Mouse (Mus musculus): ENCODE data around the gene Cd3d. TPM values are rescaled to one million over a fixed set of nuclear protein-coding genes. Genes with fewer than 3 reads are reported as not detected.

The Cd3d gene
- polyA plus RNA-seq, 1 experiment from 2014 or later: not detected

DNA sequence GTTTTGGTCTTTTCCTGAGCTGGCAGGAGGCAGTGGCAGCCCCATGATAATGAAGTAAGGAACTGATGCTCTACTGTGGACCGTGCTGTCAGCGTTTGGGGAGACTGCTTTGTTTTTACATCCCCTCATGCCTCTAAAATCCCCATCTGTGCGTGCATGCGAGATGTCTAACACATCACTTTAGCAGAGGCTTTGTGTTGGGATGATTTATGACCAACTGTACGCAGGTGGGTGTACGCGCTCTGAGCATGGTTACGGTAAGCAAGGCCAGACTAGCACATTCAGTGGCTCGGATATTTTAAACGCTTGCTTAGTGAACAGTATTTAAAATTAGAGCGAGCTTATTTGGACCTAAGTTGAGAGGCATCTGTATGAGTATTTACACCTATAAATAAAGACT is 36.4 kb downstream of the Cd3d start:
- Histone ChIP-seq H3K9me3 (replicated peaks; ENCODE audit: control insufficient read depth, low read length, poor library complexity, severe bottlenecking) (no peaks in the 10 kb centered on the region), H3K4me3 (ENCODE audit: low read depth, low read length) (no peak overlapping the region)

DNA sequence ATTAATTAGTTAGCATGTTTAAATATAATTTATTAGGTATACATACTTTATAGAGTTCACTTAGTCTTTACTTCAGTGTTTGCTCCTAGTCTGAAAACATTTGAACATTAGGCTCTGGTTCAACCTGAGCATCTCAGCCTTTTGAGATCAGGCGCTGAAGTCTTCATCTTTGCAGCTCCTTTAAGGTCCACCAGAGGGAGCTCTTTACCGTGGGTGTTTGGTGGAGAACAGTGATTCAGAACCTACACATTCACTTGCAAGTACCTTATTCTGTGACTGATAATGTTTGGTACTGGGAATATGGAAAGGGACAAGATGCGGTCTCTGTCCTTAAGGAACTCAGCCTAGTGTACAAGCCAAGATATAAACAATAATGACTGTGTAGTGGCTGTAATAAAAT is 41.2 kb downstream of the Cd3d start:
- WGBS: 9% methylated on average over 3 of the region's 3 CpGs
- no peak overlapping the region for H3K4me2 ChIP-seq (ENCODE audit: low read length)
- H3K27me3 ChIP-seq (ENCODE audit: control insufficient read depth, insufficient read depth, low read depth, low read length): peaks cover 2% of the 10 kb centered on the region; the same call in 1 of the 2 replicates
- no peak overlapping the region for H3K27ac ChIP-seq (ENCODE audit: low read length)
- no peaks in the 10 kb centered on the region for H3K36me3 ChIP-seq (ENCODE audit: control insufficient read depth, insufficient read depth, low read length)
- no peak for ATAC-seq
- H3K4me1 ChIP-seq (ENCODE audit: control insufficient read depth, insufficient read depth, low read length): no peaks in the 10 kb centered on the region
- H3K4me3 ChIP-seq (ENCODE audit: low read depth, low read length): no peak overlapping the region
- H3K9me3 ChIP-seq (replicated peaks; ENCODE audit: control insufficient read depth, low read length, poor library complexity, severe bottlenecking): no peaks in the 10 kb centered on the region
- no peak overlapping the region for H3K9ac ChIP-seq (ENCODE audit: low read depth, low read length)

More for the DNA sequence above, 36.4 kb downstream of the Cd3d start:
- no peaks in the 10 kb centered on the region for H3K27me3 ChIP-seq (ENCODE audit: control insufficient read depth, insufficient read depth, low read depth, low read length)
- no peak overlapping the region for H3K9ac ChIP-seq (ENCODE audit: low read depth, low read length)
- H3K36me3 ChIP-seq (ENCODE audit: control insufficient read depth, insufficient read depth, low read length): no peaks in the 10 kb centered on the region
- no peak overlapping the region for H3K27ac ChIP-seq (ENCODE audit: low read length)
- WGBS: 91% methylated on average over 11 of the region's 11 CpGs
- ATAC-seq: no peak
- no peaks in the 10 kb centered on the region for H3K4me1 ChIP-seq (ENCODE audit: control insufficient read depth, insufficient read depth, low read length)
- H3K4me2 ChIP-seq (ENCODE audit: low read length): no peak overlapping the region

DNA sequence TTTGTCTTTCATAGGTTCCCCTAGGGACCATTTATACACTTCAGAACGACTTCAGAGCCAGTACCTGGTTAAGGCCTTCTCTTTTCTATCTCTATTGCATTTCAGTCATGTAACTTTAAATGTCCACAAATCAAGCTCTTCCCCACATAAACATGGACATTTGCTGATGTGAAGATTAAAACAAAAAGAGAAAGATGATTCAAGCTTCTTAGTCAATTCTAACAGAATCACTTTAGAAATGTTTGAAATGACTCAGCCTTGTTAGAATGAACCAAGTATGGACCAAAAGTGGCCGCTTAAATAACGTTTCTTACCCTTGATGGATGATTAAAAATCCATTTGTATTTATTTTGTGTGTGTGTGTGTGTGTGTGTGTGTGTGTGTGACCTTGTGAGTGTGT is 42.1 kb downstream of the Cd3d start:
- Histone ChIP-seq H3K4me2 (ENCODE audit: low read length) (no peak overlapping the region), H3K4me1 (ENCODE audit: control insufficient read depth, insufficient read depth, low read length) (no peaks in the 10 kb centered on the region), H3K9me3 (replicated peaks; ENCODE audit: control insufficient read depth, low read length, poor library complexity, severe bottlenecking) (no peaks in the 10 kb centered on the region), H3K4me3 (ENCODE audit: low read depth, low read length) (no peak overlapping the region), H3K27me3 (ENCODE audit: control insufficient read depth, insufficient read depth, low read depth, low read length) (peaks cover 2% of the 10 kb centered on the region; the same call in 1 of the 2 replicates), H3K27ac (ENCODE audit: low read length) (no peak overlapping the region), H3K9ac (ENCODE audit: low read depth, low read length) (no peak overlapping the region), H3K36me3 (ENCODE audit: control insufficient read depth, insufficient read depth, low read length) (no peaks in the 10 kb centered on the region)
- WGBS: 61% methylated on average over 3 of the region's 3 CpGs
- no peak for ATAC-seq

DNA sequence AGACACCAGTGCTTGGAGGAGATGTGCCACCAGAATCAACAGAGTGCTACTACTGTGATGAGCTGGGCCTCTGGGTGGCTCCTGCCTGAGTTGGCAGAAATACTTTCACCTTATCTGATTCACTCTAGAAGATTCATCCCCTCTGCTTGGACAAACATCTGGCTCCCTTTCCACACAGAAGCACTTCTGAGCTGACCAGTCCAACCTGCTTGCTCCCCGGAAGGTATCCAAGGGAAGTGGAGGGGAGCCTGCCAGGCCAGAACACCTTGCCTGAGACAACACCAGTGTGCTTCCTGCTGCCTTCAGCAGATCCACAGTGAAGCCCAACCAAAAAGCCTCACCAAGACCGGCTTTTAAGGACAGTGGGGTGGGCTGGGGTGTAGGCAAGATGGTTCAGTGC is 42.6 kb downstream of the Cd3d start:
- WGBS: 94% methylated on average over 2 of the region's 2 CpGs

DNA sequence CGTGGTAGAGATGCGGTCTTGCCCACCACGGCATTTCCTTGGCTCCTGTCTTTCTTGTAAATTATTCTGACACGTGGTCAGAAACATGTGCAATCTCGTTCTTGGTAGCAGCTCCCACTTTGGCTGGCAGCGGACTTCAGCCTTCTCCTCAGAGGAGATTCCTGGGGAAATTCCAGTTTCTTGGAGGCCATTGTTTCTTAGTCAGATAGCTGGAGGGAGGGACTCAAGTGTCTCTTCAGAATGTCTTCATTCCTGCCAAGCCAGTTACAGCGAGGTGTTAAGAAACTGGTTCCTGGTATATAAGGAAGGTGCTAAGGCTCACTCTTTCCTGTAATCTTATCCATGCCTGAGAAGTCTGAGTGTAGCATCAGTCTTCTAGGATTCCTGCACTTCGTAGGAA is 45.8 kb downstream of the Cd3d start:
- 75% methylated on average over 8 of the region's 8 CpGs for WGBS
- Histone ChIP-seq H3K4me1 (ENCODE audit: control insufficient read depth, insufficient read depth, low read length) (no peaks in the 10 kb centered on the region), H3K9me3 (replicated peaks; ENCODE audit: control insufficient read depth, low read length, poor library complexity, severe bottlenecking) (no peaks in the 10 kb centered on the region), H3K4me2 (ENCODE audit: low read length) (no peak overlapping the region), H3K27me3 (ENCODE audit: control insufficient read depth, insufficient read depth, low read depth, low read length) (peaks cover 2% of the 10 kb centered on the region; the same call in 1 of the 2 replicates), H3K27ac (ENCODE audit: low read length) (no peak overlapping the region), H3K36me3 (ENCODE audit: control insufficient read depth, insufficient read depth, low read length) (no peaks in the 10 kb centered on the region), H3K4me3 (ENCODE audit: low read depth, low read length) (no peak overlapping the region), H3K9ac (ENCODE audit: low read depth, low read length) (no peak overlapping the region)
- no peak for ATAC-seq

More for the DNA sequence above, 42.6 kb downstream of the Cd3d start:
- Histone ChIP-seq H3K4me2 (ENCODE audit: low read length) (no peak overlapping the region), H3K4me1 (ENCODE audit: control insufficient read depth, insufficient read depth, low read length) (no peaks in the 10 kb centered on the region), H3K27ac (ENCODE audit: low read length) (no peak overlapping the region), H3K36me3 (ENCODE audit: control insufficient read depth, insufficient read depth, low read length) (no peaks in the 10 kb centered on the region), H3K9ac (ENCODE audit: low read depth, low read length) (no peak overlapping the region), H3K4me3 (ENCODE audit: low read depth, low read length) (no peak overlapping the region), H3K27me3 (ENCODE audit: control insufficient read depth, insufficient read depth, low read depth, low read length) (peaks cover 2% of the 10 kb centered on the region; the same call in 1 of the 2 replicates), H3K9me3 (replicated peaks; ENCODE audit: control insufficient read depth, low read length, poor library complexity, severe bottlenecking) (no peaks in the 10 kb centered on the region)
- ATAC-seq: no peak

DNA sequence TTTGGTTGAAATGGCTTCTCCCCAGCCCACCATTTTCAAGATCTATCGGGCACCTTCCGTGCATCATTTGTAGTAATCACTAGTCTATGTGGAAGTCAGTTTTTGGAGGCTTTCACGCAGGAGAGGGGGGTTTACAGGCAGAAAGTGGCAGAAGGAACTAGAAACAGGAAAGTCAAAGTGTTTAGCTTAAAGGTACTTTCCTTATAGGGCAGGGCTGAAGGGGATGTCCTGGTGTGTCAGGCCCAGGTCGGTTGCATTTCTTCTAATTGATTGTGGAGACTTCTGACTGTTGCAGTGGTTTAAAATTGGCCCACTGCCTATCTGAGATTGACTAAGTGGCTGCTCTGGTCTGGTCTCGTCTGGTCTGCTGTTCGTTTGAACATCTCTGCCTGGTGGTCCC is 48.8 kb downstream of the Cd3d start:
- Histone ChIP-seq H3K9ac (ENCODE audit: low read depth, low read length) (no peak overlapping the region), H3K27me3 (ENCODE audit: control insufficient read depth, insufficient read depth, low read depth, low read length) (peaks cover 2% of the 10 kb centered on the region; the same call in 1 of the 2 replicates), H3K36me3 (ENCODE audit: control insufficient read depth, insufficient read depth, low read length) (no peaks in the 10 kb centered on the region), H3K4me1 (ENCODE audit: control insufficient read depth, insufficient read depth, low read length) (no peaks in the 10 kb centered on the region), H3K4me3 (ENCODE audit: low read depth, low read length) (no peak overlapping the region), H3K4me2 (ENCODE audit: low read length) (no peak overlapping the region), H3K9me3 (replicated peaks; ENCODE audit: control insufficient read depth, low read length, poor library complexity, severe bottlenecking) (no peaks in the 10 kb centered on the region), H3K27ac (ENCODE audit: low read length) (no peak overlapping the region)
- 75% methylated on average over 6 of the region's 6 CpGs for WGBS
- ATAC-seq: no peak

DNA sequence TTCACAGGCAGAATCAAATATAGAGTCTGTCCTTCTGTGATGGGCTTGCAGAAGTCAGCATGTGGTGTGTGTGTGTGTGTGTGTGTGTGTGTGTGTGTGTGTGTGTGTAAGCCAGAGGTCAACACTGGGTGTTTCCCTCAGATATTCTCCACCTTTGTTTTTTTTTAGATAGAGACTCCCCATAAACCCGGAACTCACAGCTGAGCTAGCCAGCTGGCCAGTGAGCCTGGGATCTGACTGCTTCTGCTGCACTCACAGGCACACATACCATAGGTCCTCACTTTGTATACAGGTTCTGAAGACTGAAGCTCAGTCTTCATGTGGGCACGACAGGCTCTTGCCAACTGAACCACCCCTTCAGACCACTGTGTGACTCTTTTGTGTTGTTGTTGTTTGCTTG is 50.7 kb downstream of the Cd3d start:
- ATAC-seq: no peak
- no peak overlapping the region for H3K4me3 ChIP-seq (ENCODE audit: low read depth, low read length)
- H3K9me3 ChIP-seq (replicated peaks; ENCODE audit: control insufficient read depth, low read length, poor library complexity, severe bottlenecking): no peaks in the 10 kb centered on the region
- no peak overlapping the region for H3K4me2 ChIP-seq (ENCODE audit: low read length)
- peaks cover under 1% of the 10 kb centered on the region; the same call in 1 of the 2 replicates for H3K27me3 ChIP-seq (ENCODE audit: control insufficient read depth, insufficient read depth, low read depth, low read length)
- no peak overlapping the region for H3K27ac ChIP-seq (ENCODE audit: low read length)
- no peaks in the 10 kb centered on the region for H3K36me3 ChIP-seq (ENCODE audit: control insufficient read depth, insufficient read depth, low read length)
- H3K4me1 ChIP-seq (ENCODE audit: control insufficient read depth, insufficient read depth, low read length): no peaks in the 10 kb centered on the region
- WGBS: 81% methylated on average over 2 of the region's 2 CpGs
- no peak overlapping the region for H3K9ac ChIP-seq (ENCODE audit: low read depth, low read length)

DNA sequence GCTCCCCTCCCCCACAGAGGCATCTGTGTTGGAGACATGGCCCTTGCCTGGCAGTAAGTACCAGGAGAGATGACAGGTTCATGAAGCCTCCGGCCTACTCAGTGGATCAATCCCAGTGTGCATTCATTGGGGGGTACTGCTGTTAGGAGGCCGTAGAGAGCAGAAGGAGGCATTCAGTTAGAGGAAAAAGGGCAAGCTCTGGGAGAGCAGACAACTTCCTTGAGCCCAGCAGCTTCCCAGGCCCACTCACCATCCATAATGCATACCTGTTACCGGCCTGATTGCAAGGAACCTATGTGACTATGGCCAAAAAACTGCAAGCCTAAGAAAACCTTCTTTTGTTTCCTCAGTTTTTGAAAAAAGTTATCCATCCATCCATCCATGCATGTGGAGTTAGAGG is 52.9 kb downstream of the Cd3d start:
- no peak overlapping the region for H3K27ac ChIP-seq (ENCODE audit: low read length)
- no peaks in the 10 kb centered on the region for H3K4me1 ChIP-seq (ENCODE audit: control insufficient read depth, insufficient read depth, low read length)
- H3K9ac ChIP-seq (ENCODE audit: low read depth, low read length): no peak overlapping the region
- H3K9me3 ChIP-seq (replicated peaks; ENCODE audit: control insufficient read depth, low read length, poor library complexity, severe bottlenecking): no peaks in the 10 kb centered on the region
- 85% methylated on average over 3 of the region's 3 CpGs for WGBS
- ATAC-seq: no peak
- H3K4me2 ChIP-seq (ENCODE audit: low read length): no peak overlapping the region
- no peaks in the 10 kb centered on the region for H3K36me3 ChIP-seq (ENCODE audit: control insufficient read depth, insufficient read depth, low read length)
- H3K4me3 ChIP-seq (ENCODE audit: low read depth, low read length): no peak overlapping the region
- peaks cover 10% of the 10 kb centered on the region; the same call in 1 of the 2 replicates for H3K27me3 ChIP-seq (ENCODE audit: control insufficient read depth, insufficient read depth, low read depth, low read length)

Measured in midbrain, embryonic 16.5 days (tissue).